Mouse (Mus musculus) heart, embryonic 16.5 days (tissue): ENCODE measurements at regions not wholly inside any gene's neighbourhood (a gene's known extent, or its start where the extent isn't known, plus 50 kb on each side); places are given as distances from the start of the nearest gene placed in this dataset.

Experiments used
- ATAC-seq: fragments of 200-750 bp; cut with Nextera tagmentation; replicated peaks from 2 replicates; pipeline ENCODE4 v1.8.0; 2017; ENCODE audit warnings: moderate number of reproducible peaks; ENCODE audit not compliant: insufficient read depth, low FRiP score; ENCODE audit errors: extremely low read depth
- H3K27ac ChIP-seq: fragments of 300-500 bp; sonication (generic); 2 replicates; pipeline ENCODE4 v1.5.1; 2014; ENCODE audit warnings: mild to moderate bottlenecking, low read length, control low read depth, moderate library complexity
- H3K27me3 ChIP-seq: fragments of 300-500 bp; sonication (generic); 2 replicates; pipeline ENCODE4 v1.6.1; 2014; ENCODE audit warnings: low read length, mixed read lengths; ENCODE audit not compliant: control insufficient read depth, insufficient read depth
- H3K36me3 ChIP-seq: fragments of 300-500 bp; sonication (generic); 2 replicates; pipeline ENCODE4 v1.6.1; 2014; ENCODE audit not compliant: control insufficient read depth, insufficient read depth
- H3K4me1 ChIP-seq: fragments of 300-500 bp; sonication (generic); 2 replicates; pipeline ENCODE4 v1.6.1; 2014; ENCODE audit warnings: low read length, mixed read lengths; ENCODE audit not compliant: control insufficient read depth, insufficient read depth
- H3K4me2 ChIP-seq: fragments of 300-500 bp; sonication (generic); 2 replicates; pipeline ENCODE4 v1.6.1; 2014; ENCODE audit warnings: low read depth, mild to moderate bottlenecking, control low read depth, low read length
- H3K4me3 ChIP-seq: fragments of 300-500 bp; sonication (generic); 2 replicates; pipeline ENCODE4 v1.5.1; 2014; ENCODE audit warnings: mild to moderate bottlenecking, control low read depth, low read length
- H3K9ac ChIP-seq: fragments of 300-500 bp; sonication (generic); 2 replicates; pipeline ENCODE4 v1.6.1; 2014; ENCODE audit warnings: low read length, control low read depth
- H3K9me3 ChIP-seq: fragments of 300-500 bp; sonication (generic); replicated peaks from 2 replicates; pipeline ENCODE4 v1.6.1; 2016; ENCODE audit warnings: low read length; ENCODE audit not compliant: control insufficient read depth
- WGBS: fragments of 180-500 bp; shearing (Covaris S2); extraction: QIAGEN DNeasy Blood & Tissue Kit; methylation state at CpG from one replicate; pipeline ENCODE4 v1.1.7; 2014; 5-methylcytosine and 5-hydroxymethylcytosine counted together

- H3K4me2 ChIP-seq: peak overlapping the region; percentile 39
- H3K9me3 ChIP-seq: no peaks in the 10 kb centered on the region
- peak; percentile 59 for ATAC-seq
- H3K4me1 ChIP-seq: peaks cover 23% of the 10 kb centered on the region
- H3K36me3 ChIP-seq: no peaks in the 10 kb centered on the region
- H3K27me3 ChIP-seq: peaks cover 12% of the 10 kb centered on the region; the same call in 1 of the 2 replicates
- H3K27ac ChIP-seq: no peak overlapping the region
- no peak overlapping the region for H3K9ac ChIP-seq
- WGBS: 1% methylated on average over 4 of the region's 4 CpGs
- no peak overlapping the region for H3K4me3 ChIP-seq
Observed at GRCm38 (mm10) chr14:48330965-48331622, 114.8 kb upstream of the Tmem260 start.

- WGBS: 60% methylated on average over 2 of the region's 2 CpGs
- no peak for ATAC-seq
- no peak overlapping the region for H3K9ac ChIP-seq
- H3K27me3 ChIP-seq: peaks cover 12% of the 10 kb centered on the region; the same call in 1 of the 2 replicates
- H3K4me1 ChIP-seq: peaks cover 23% of the 10 kb centered on the region
- no peak overlapping the region for H3K4me2 ChIP-seq
- H3K36me3 ChIP-seq: no peaks in the 10 kb centered on the region
- H3K9me3 ChIP-seq: no peaks in the 10 kb centered on the region
- H3K27ac ChIP-seq: no peak overlapping the region
- H3K4me3 ChIP-seq: no peak overlapping the region
Observed at GRCm38 (mm10) chr14:48331623-48332000, 114.3 kb upstream of the Tmem260 start.

- Histone ChIP-seq H3K9me3 (no peaks in the 10 kb centered on the region), H3K27me3 (peaks cover 12% of the 10 kb centered on the region; the same call in 1 of the 2 replicates), H3K36me3 (no peaks in the 10 kb centered on the region), H3K9ac (no peak overlapping the region), H3K4me3 (no peak overlapping the region), H3K4me1 (peaks cover 23% of the 10 kb centered on the region), H3K27ac (no peak overlapping the region), H3K4me2 (no peak overlapping the region)
- no peak for ATAC-seq
- WGBS: 55% methylated on average over 2 of the region's 2 CpGs
Observed at GRCm38 (mm10) chr14:48332193-48332592, 113.7 kb upstream of the Tmem260 start.

GRCm38 (mm10) chr14:48332660-48333059 is 113.3 kb upstream of the Tmem260 start:
- WGBS: 19% methylated on average over 4 of the region's 4 CpGs
- peaks cover 23% of the 10 kb centered on the region for H3K4me1 ChIP-seq
- no peak overlapping the region for H3K4me2 ChIP-seq
- H3K36me3 ChIP-seq: no peaks in the 10 kb centered on the region
- H3K4me3 ChIP-seq: no peak overlapping the region
- H3K27ac ChIP-seq: no peak overlapping the region
- H3K9ac ChIP-seq: no peak overlapping the region
- no peaks in the 10 kb centered on the region for H3K9me3 ChIP-seq
- peaks cover 12% of the 10 kb centered on the region; the same call in 1 of the 2 replicates for H3K27me3 ChIP-seq
- no peak for ATAC-seq

- H3K36me3 ChIP-seq: no peaks in the 10 kb centered on the region
- H3K9ac ChIP-seq: no peak overlapping the region
- H3K4me2 ChIP-seq: no peak overlapping the region
- H3K27me3 ChIP-seq: peaks cover 8% of the 10 kb centered on the region; the same call in 1 of the 2 replicates
- ATAC-seq: no peak
- no peaks in the 10 kb centered on the region for H3K9me3 ChIP-seq
- peaks cover 23% of the 10 kb centered on the region for H3K4me1 ChIP-seq
- H3K27ac ChIP-seq: no peak overlapping the region
- no peak overlapping the region for H3K4me3 ChIP-seq
- WGBS: 42% methylated on average over 8 of the region's 8 CpGs
Observed at GRCm38 (mm10) chr14:48334106-48334809, 111.7 kb upstream of the Tmem260 start.

DNA sequence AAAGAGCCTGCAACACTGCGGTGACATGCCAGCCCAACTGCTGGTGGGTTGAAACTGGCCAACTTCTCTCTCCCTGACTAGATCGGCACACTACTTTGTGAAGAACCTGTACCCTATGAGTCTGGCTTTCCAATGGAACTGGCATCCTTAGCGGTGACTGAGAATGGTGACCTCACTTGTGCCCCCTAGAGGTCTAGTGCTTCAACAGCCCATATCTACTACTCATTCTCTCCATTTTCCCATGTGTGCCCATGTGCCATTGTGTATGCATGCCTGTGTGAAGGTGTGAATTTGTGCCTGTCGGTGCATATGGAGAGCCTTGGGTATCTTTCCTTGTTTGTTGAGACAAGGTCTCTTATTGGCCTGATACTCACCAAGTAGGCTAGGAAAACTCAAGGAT is 106.5 kb upstream of the Tmem260 start:
- ATAC-seq: no peak
- Histone ChIP-seq H3K36me3 (no peaks in the 10 kb centered on the region), H3K9ac (no peak overlapping the region), H3K27ac (no peak overlapping the region), H3K9me3 (no peaks in the 10 kb centered on the region), H3K27me3 (peaks cover 2% of the 10 kb centered on the region; the same call in 1 of the 2 replicates), H3K4me1 (no peaks in the 10 kb centered on the region), H3K4me3 (no peak overlapping the region), H3K4me2 (no peak overlapping the region)
- WGBS: 69% methylated on average over 4 of the region's 4 CpGs

DNA sequence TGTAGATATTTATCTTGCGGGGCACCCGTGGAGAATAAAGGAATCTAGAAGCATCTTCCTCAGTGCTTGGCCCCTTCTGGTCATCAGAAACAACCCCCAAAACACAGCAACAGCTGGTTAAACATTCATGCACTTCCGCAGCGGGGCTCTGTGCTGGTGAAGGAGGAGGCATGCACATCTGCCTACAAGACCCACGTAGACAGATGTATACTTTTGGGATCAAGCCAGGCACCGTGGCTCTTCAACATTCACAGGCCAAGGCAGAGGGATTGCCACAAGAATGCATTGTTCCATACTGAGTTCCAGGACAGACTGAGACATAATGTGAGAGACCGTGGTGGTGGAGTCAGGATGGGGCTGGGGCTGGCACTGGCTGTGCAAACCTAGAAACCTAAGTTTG is 103.0 kb upstream of the Tmem260 start:
- no peak overlapping the region for H3K4me2 ChIP-seq
- no peaks in the 10 kb centered on the region for H3K4me1 ChIP-seq
- H3K4me3 ChIP-seq: no peak overlapping the region
- no peaks in the 10 kb centered on the region; the same call in 1 of the 2 replicates for H3K27me3 ChIP-seq
- H3K9ac ChIP-seq: no peak overlapping the region
- H3K36me3 ChIP-seq: no peaks in the 10 kb centered on the region
- no peak overlapping the region for H3K27ac ChIP-seq
- no peak for ATAC-seq
- 69% methylated on average over 7 of the region's 7 CpGs for WGBS
- no peaks in the 10 kb centered on the region for H3K9me3 ChIP-seq

GRCm38 (mm10) chr14:48345956-48346355 is 100.0 kb upstream of the Tmem260 start:
- Histone ChIP-seq H3K4me2 (no peak overlapping the region), H3K27me3 (no peaks in the 10 kb centered on the region; the same call in 1 of the 2 replicates), H3K4me3 (no peak overlapping the region), H3K9me3 (no peaks in the 10 kb centered on the region), H3K36me3 (no peaks in the 10 kb centered on the region), H3K4me1 (no peaks in the 10 kb centered on the region), H3K9ac (no peak overlapping the region), H3K27ac (no peak overlapping the region)
- ATAC-seq: no peak
- WGBS: 82% methylated on average over 7 of the region's 7 CpGs

DNA sequence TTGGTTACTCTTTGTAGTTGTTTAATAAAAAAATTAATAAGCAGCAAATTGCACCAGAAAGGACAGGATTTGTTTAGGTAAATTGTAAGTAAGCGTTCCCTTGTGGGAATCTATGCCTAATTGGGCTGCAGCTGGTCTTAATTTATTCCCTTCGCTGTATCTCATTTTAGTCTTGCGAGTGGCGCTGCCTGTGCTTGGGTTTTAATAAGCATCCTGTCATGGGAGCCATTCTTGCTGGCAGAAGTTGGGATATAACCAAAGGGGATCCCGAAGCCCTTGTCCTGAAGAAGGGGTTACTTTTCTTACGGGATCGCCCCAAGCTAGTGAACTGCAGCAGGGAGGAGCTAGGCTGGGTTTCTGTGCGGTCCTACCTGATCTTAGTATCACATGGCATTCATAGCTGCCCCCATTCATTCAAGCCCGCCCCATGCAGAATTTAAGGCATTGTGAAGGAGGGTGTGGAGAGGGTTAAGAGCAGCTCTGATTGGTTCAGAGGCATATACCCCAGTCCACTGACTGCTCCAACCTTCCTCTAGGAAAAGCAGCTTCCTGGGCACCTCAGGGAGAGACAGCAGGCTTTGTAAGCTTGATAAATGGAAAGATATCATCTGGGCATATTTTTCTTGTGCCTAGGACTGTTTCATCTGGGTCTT is 96.4 kb upstream of the Tmem260 start:
- Histone ChIP-seq H3K36me3 (no peaks in the 10 kb centered on the region), H3K27me3 (no peaks in the 10 kb centered on the region; the same call in 1 of the 2 replicates), H3K4me1 (no peaks in the 10 kb centered on the region), H3K27ac (no peak overlapping the region), H3K4me3 (no peak overlapping the region), H3K4me2 (no peak overlapping the region), H3K9me3 (no peaks in the 10 kb centered on the region), H3K9ac (no peak overlapping the region)
- no peak for ATAC-seq
- WGBS: 82% methylated on average over 9 of the region's 9 CpGs
